Mouse (Mus musculus): ENCODE results near the gene Zfp81.
"Not testable (repeated sequence)": the region's sequence is repeated elsewhere in the genome, so short reads cannot be mapped to it uniquely, and the experiment has no call there.

Zfp81 gene

GRCm38 (mm10) chr17:33358411-33359384 lies at the start of gene Zfp81:
Gene Zfp81, minus strand, starts transcription at chr17:33358878.
- peak; percentile 77 for DNase-seq (ENCODE audit: low read depth)

DNA sequence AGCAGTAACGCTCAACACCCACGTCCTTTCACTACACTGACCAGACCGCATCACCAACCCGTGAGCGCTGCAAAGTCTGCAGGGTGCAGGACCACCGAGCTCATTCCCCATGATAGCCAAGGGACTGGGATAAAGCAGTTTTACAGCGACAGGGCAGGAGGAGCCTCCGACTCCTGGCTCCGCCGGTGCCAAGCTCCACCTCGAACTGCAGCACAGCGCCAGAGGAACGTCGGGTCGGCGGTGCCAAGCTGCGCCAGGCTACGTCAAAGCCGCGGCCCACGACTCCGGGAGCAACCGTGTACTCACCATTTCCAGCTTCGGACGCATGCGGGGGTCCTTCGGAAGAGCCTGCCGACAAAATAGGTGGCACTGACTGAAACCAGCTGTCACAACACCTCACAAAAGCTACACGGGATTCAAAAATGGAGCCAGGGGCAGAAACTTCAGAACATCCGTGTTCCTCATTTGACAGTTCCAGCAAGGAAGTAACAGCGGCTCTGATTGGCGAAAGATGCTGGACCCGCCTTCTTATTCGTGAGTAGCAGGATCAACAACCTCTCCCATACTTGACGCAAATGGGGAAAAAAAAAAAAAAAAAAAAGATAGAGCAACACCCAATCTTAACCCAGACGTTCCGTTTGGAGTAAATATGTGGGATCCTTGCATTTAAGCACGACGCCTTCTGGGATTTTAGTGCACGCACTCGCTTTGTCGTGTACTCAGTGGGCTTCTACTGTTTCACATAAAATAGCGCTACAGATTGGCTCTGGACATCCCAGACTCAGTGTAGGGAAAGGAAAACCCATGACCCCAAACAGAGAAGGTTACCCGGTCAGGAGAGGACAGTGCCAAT lies 35.7 kb upstream of the Zfp81 start, which contains the start of gene Zfp101:
TSS of gene Zfp101 (minus strand) at position 460 of the 853 bp plus-strand sequence.
- DNase-seq (ENCODE audit: low read depth), result peak; percentile 99

DNA sequence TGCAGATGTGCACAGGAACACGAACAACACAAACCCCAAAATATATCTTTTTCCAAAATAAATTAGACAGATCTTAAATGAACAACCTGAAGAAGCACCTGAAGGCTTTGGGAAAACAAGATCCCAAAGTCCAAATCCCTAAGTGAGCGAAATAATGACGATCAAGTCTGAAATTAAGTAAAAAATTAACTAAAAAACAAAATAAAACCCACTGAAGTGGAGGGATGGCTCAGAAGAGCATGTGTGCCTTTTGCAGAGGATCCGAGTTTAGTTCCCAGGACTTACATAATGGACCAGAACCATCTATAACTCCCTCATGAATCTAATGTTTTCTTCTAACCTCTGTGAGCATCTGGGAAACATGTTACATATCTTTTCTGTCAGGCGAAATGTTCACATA lies 33.6 kb upstream of the Zfp81 start:
- no peak for DNase-seq (ENCODE audit: low read depth)

GRCm38 (mm10) chr17:33385705-33386104 lies 27.0 kb upstream of the Zfp81 start:
- no peak for DNase-seq (ENCODE audit: low read depth)

DNA sequence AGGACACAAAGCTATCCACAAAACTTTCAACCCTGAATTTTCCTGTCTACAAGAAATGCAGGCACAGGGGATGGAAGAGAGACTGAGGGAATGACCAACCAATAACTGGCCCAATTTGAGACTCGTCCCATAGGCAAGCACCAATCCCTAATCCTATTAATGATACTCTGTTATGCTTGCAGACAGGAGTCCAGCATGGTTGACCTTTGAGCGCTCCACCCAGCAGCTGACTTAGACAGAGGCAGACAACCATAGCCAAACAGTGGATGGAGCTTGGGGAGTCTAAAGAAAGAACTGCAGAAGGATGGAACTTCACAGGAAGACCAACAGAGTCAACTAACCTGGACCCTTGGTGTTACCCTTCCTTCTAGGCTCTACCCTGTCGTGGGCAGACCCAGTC lies 14.1 kb upstream of the Zfp81 start:
- no peak for DNase-seq (ENCODE audit: low read depth)

- DNase-seq (ENCODE audit: low read depth), result no peak
Observed at GRCm38 (mm10) chr17:33352981-33353380, 5.7 kb downstream of the Zfp81 start.

DNA sequence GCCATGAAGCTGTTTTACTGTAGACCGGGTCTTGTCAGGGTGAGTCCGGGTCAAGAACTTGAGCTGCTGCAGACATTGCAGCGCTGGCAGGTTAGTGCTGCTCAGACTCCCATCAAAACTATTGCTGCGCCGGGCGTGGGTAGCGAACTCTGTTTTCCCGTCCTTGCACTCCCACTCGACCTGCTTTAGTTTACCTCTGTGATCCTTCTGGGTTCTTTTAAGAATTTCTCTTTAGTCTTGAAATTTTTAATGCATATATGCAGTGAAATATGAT lies 68.9 kb downstream of the Zfp81 start:
- DNase-seq (ENCODE audit: low read depth), result not testable (repeated sequence)

DNA sequence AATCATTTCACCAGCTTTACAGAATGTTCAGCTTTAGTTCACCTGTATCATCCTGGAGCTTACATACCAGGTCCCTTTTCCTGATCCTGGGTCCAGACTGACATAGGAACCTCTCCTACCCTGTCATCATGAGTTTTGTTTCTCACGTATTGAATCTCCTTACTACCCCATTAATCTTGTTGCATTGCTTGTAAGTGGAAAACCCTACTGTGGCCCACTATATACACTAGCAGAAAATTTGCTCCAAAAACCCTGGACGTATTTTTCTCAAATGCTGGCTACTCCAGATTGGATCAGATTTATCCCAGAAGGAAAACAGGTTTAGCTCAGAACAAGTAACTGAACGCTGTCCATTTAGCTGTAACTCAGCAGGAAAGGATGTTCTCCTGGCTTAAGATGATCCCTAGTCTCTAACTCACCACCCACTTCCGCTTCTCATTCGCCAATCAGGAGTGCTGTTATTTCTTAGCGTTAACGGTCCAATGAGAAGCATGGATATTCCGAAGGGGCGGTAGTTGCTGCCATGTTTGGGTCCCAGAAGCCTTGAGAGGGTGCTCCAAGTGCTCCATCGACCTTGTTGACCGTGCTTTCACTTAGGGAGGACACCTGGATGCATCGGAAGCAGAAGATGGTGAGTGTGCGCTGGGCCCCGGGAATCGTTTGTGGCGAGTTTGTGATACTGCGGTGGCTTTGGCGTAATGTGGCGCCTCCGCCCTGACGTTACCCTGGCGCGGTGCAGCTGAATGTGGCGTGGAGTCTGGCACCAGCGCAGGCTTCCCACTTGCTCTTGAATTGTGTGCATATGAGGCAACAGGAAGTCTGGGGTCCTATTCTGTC lies 69.4 kb downstream of the Zfp81 start, which contains the start of gene Zfp955b:
TSS of gene Zfp955b (plus strand) at position 506 of the 837 bp plus-strand sequence.
- not testable (repeated sequence) for DNase-seq (ENCODE audit: low read depth)
